Mouse (Mus musculus): Measurements from ENCODE around the gene Slc46a3. TPM values are rescaled to one million over a fixed set of nuclear protein-coding genes. Genes with fewer than 3 reads are reported as not detected.

Gene Slc46a3
- total RNA-seq, 2 experiments from 2014 or later: 3.4 to 3.5 TPM

- DNase-seq: peak; percentile 81 to 90
- intact Hi-C loops (cut with DNase I): loop anchor here (2.0 to 5.0 kb wide), 4 partner anchors 122 to 446 kb away; partner anchors contain the start of genes Flt1 and Flt3
Observed at GRCm38 (mm10) chr5:147848164-147848863, 46.3 kb downstream of the Slc46a3 start.

DNA sequence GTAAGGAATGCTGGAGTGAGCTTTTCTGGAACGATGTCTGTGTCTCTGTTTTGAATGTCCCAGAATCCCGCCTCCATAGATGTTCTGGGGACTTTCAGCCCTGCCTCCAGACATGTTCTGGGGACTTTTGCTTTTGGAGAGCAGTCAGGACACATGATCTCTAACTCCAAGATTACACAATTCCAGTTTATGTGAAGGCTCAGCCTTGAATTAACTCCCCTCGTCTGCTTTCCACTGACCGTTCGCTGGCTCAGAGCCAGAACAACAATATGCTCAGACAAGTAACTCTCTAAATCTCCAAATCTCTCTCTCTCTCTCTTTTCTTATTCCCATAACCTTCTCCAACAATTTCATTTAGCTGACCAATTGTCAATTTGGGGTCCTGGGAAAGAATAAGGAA lies 47.3 kb downstream of the Slc46a3 start:
- intact Hi-C loops (cut with DNase I): loop anchor here (5.0 kb wide), 2 partner anchors 430 to 445 kb away; partner anchors contain the start of gene Flt3
- no peak for DNase-seq

DNA sequence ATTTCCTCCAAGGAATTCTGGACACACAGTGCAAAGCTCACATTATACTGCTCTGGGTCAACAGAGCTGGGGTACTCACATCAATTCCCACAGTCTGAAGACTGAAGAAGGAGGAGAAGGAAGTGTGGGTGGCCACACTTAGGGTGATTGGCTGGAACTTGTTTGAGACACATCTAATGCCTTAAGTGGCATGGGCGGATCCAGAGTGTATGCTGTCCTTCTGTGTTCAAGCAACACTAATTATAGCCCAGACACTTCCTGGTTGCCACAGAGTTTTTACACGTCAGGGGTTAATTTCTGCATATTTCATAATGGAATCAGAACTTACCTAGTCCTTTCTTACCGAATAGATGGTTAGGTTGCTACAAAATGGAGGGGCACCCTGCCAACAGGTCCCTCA lies 49.3 kb downstream of the Slc46a3 start:
- DNase-seq: no peak
- intact Hi-C loops (cut with DNase I): loop anchor here (5.0 kb wide), 2 partner anchors 428 to 443 kb away; partner anchors contain the start of gene Flt3

GRCm38 (mm10) chr5:147843340-147843739 lies 51.3 kb downstream of the Slc46a3 start:
- intact Hi-C loops (cut with DNase I): no loop called here

DNA sequence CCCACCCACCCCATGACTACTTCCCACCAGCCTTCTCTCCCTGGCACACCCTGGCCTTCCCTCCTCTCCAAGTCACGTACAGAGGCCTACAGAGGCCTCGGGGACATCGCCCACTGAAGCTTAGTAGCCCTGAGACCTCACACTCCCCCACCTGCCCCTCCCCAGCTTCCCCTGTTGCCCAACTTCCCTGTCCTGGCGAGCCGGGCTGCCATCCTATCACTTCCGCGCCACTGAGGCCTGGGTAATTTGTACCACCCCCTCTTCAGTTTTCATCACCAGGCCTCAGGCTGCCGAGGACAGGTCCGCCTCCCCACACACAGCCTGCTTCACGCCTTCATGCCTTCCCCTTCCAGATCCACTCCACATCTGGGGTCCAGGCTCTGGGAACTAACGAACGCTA lies 55.2 kb downstream of the Slc46a3 start:
- no peak for DNase-seq
- intact Hi-C loops (cut with DNase I): no loop called here

More at GRCm38 (mm10) chr5:147843340-147843739, 51.3 kb downstream of the Slc46a3 start:
- DNase-seq: no peak

GRCm38 (mm10) chr5:147834841-147835500 lies 59.6 kb downstream of the Slc46a3 start:
- intact Hi-C loops (cut with DNase I): no loop called here
- DNase-seq: no peak

GRCm38 (mm10) chr5:147832842-147833241 lies 61.8 kb downstream of the Slc46a3 start:
- DNase-seq: no peak
- intact Hi-C loops (cut with DNase I): no loop called here

- intact Hi-C loops (cut with DNase I): no loop called here
- DNase-seq: no peak
Observed at GRCm38 (mm10) chr5:147828846-147829245, 65.8 kb downstream of the Slc46a3 start.

Other genes starting within 250 kb of the Slc46a3 start
- 10 to 100 TPM; 53.6 to 56.0 TPM for gene Flt1, start 168.8 kb downstream of the Slc46a3 start, total RNA-seq (2021)
- 100 to 1,000 TPM; 114 to 133 TPM for gene Pomp, start 34.4 kb downstream of the Slc46a3 start, total RNA-seq (2021)
- gene Mtus2, start 62.5 kb upstream of the Slc46a3 start, total RNA-seq (2021): 100 to 1,000 TPM in 1 of 2 experiments, 10 to 100 TPM in 1; 88.3 to 114 TPM

All from heart, postnatal 10 days (tissue).